Mouse (Mus musculus) thymus, adult 2 months (tissue): ENCODE measurements at regions not wholly inside any gene's neighbourhood (a gene's known extent, or its start where the extent isn't known, plus 50 kb on each side); places are given as distances from the start of the nearest gene placed in this dataset.

Experiments
- DNase-seq: peaks from one replicate; pipeline ENCODE4 v3.0.0; 2021
- H3K27ac ChIP-seq: fragments of 200-500 bp; 2 replicates; pipeline ENCODE4 v1.5.1; 2012; ENCODE audit warnings: low read length, control low read depth; ENCODE audit not compliant: control insufficient read depth, insufficient read depth
- H3K27me3 ChIP-seq: fragments of 200-500 bp; 2 replicates; pipeline ENCODE4 v1.6.1; 2012; ENCODE audit warnings: mild to moderate bottlenecking, low read length, moderate library complexity, mixed read lengths; ENCODE audit not compliant: control insufficient read depth, insufficient read depth
- H3K36me3 ChIP-seq: fragments of 200-500 bp; 2 replicates; pipeline ENCODE4 v1.6.1; 2012; ENCODE audit warnings: mild to moderate bottlenecking, low read length, moderate library complexity; ENCODE audit not compliant: control insufficient read depth, insufficient read depth
- H3K4me1 ChIP-seq: fragments of 200-500 bp; replicated peaks from 2 replicates; pipeline ENCODE4 v1.6.1; 2012; ENCODE audit warnings: low read length; ENCODE audit not compliant: control insufficient read depth, insufficient read depth
- H3K4me3 ChIP-seq: fragments of 200-500 bp; 2 replicates; pipeline ENCODE4 v1.5.1; 2012; ENCODE audit warnings: mild to moderate bottlenecking, low read length, control low read depth, moderate library complexity; ENCODE audit not compliant: control insufficient read depth, insufficient read depth
- CTCF ChIP-seq: fragments of 200-500 bp; IDR thresholded peaks from 2 replicates; pipeline ENCODE4 v1.5.1; 2012; ENCODE audit warnings: mild to moderate bottlenecking, control low read depth, low read length, moderate library complexity, borderline replicate concordance; ENCODE audit not compliant: control insufficient read depth, poor library complexity, insufficient read depth; ENCODE audit errors: extremely low read depth
- POLR2A ChIP-seq: fragments of 200-500 bp; IDR thresholded peaks from 2 replicates; pipeline ENCODE4 v1.6.1; 2012; ENCODE audit warnings: mild to moderate bottlenecking, low read length, control low read depth, moderate library complexity; ENCODE audit not compliant: control insufficient read depth, poor library complexity, insufficient read depth; ENCODE audit errors: extremely low read depth
- WGBS: fragments of 180-500 bp; shearing (Covaris S2); methylation state at CpG from one replicate; pipeline ENCODE4 v1.1.7; 2018; 5-methylcytosine and 5-hydroxymethylcytosine counted together

DNA sequence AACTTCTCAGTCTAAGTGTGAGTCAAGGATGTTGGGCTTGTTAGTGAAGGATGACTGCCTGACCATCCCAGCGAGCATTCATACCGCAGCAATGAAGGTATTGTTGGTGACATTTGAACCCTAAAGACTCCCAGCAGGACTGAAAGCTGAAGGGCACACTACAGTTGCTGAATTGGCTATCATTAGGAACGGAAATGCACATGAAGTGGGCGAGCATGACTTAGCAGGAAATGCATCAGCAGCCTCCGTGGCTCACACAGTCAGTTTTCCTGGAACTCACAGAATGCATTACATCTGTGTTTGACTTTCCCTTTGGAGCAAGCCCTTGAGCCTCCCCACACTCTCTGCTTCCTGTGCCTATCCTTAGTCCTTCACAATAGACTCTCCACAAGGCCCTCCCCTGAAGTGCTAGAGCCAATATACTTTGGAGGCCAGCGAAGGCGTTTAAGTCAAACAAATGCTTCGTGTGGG is 63.9 kb downstream of the Tmco5 start:
- WGBS: 47% methylated on average over 8 of the region's 8 CpGs
- Histone ChIP-seq H3K4me1 (no peaks in the 10 kb centered on the region), H3K27me3 (no peaks in the 10 kb centered on the region), H3K4me3 (no peak overlapping the region), H3K36me3 (no peaks in the 10 kb centered on the region), H3K27ac (no peak overlapping the region)
- no peak for DNase-seq
- TF ChIP-seq POLR2A (no peak), CTCF (no peak)

DNA sequence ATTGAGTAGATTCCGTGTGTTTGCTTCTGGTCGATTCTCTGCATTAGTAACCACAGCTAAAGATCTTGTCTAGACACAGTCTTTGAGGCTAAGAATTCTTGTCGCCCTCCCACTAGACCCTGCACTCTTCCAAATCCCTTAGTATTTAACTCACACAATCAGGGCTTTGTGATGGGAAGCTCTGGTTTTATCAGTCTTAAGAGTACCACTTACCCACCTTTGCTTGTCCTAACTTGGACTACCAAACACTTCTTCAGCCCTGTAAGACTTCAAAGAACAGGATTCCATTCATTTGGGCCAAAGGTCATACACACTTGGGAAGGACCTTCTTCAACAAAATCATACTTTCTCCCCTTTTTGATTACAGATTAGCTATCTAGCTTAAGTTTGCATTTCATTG is 70.0 kb downstream of the Tmco5 start:
- Histone ChIP-seq H3K27me3 (no peaks in the 10 kb centered on the region), H3K36me3 (no peaks in the 10 kb centered on the region), H3K4me1 (no peaks in the 10 kb centered on the region), H3K4me3 (no peak overlapping the region), H3K27ac (no peak overlapping the region)
- 89% methylated on average over 3 of the region's 3 CpGs for WGBS
- TF ChIP-seq CTCF (no peak), POLR2A (no peak)
- no peak for DNase-seq

DNA sequence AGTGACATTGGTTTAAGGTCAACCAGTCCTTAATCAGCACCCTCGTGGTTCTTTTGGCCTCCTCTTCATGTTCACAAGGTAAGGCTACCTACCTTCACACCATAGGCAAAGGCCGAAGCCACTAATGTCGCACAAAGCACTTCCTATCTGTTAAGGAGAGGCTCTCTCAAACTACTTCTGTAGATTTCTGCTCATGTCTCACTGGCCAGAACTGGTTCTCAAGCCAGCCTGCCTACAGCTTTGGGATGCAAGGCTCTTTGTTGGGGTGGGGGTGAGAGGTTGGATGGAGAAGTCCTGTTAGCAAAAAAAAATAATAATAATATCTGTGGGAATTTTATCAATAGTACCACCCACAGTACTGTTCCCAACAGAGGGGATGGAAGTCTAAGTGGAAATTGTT is 71.2 kb downstream of the Tmco5 start:
- Histone ChIP-seq H3K4me1 (no peaks in the 10 kb centered on the region), H3K27me3 (no peaks in the 10 kb centered on the region), H3K36me3 (no peaks in the 10 kb centered on the region), H3K27ac (no peak overlapping the region), H3K4me3 (no peak overlapping the region)
- no peak for TF ChIP-seq CTCF
- TF ChIP-seq POLR2A: no peak
- WGBS: 87% methylated on average over 3 of the region's 3 CpGs
- DNase-seq: no peak

DNA sequence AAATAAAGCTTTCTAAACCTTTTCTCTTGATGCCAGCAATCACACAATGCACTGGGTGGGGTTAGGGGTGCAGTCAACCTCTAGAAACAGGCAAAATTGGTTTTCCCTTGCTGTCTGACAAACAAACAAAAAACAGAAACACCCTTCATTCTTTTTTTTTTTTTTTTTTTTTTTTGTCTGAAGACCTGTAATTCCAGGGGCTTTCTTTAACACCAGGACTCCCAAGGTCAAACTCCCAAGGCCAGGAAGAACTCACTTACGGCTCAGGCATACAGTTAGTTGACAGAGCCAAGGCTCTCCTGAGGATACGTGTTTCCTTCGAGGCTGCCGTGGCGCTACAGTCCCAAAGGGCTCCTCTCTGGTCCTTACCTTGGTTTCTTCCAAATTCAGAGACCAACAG is 71.7 kb downstream of the Tmco5 start:
- no peak overlapping the region for H3K4me3 ChIP-seq
- no peaks in the 10 kb centered on the region for H3K36me3 ChIP-seq
- TF ChIP-seq POLR2A: no peak
- TF ChIP-seq CTCF: no peak
- H3K4me1 ChIP-seq: no peaks in the 10 kb centered on the region
- DNase-seq: no peak
- H3K27me3 ChIP-seq: no peaks in the 10 kb centered on the region
- H3K27ac ChIP-seq: no peak overlapping the region
- 98% methylated on average over 5 of the region's 5 CpGs for WGBS

DNA sequence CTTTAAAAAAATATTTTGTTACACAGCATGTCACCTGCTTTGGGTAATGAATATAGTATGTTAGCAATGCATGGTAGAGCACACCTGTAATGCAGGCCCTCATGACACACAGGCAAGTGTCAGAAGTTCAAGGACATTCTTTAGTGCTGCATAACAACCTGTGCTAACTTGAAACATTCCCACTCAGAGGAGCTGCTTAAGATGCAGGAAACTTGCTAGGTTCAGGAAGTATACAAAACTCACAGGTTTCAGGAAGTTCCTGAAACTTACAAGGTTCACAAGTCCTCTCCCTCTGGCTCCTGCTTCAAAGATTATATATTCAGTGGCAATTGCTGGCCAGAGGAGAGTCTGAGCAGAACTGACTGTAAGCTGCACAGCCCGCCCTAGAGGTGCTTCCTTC is 73.0 kb downstream of the Tmco5 start:
- no peaks in the 10 kb centered on the region for H3K4me1 ChIP-seq
- H3K27me3 ChIP-seq: no peaks in the 10 kb centered on the region
- 90% methylated on average over 1 of the region's 1 CpGs for WGBS
- DNase-seq: no peak
- no peak overlapping the region for H3K27ac ChIP-seq
- no peaks in the 10 kb centered on the region for H3K36me3 ChIP-seq
- TF ChIP-seq POLR2A: no peak
- no peak for TF ChIP-seq CTCF
- no peak overlapping the region for H3K4me3 ChIP-seq

DNA sequence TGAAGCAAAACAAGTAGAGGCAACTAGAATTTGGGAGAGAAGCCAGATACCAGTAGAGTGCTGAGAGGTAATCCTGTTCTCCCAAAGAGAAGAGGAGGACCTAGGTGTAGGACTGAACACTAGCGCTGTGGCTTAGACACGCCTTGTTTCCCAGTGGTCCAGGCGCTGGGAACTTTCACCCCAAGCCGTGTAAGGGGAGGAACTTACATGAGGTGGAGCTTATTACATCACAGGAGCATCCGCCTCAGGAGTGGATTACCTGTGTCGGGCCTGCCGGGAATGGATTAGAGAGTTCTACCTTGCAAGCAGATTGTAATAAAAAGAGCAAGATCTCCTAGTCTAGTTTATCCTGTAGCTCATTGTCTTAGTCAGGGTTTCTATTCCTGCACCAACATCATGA is 75.8 kb downstream of the Tmco5 start:
- WGBS: 99% methylated on average over 7 of the region's 7 CpGs
- Histone ChIP-seq H3K4me1 (no peaks in the 10 kb centered on the region), H3K27ac (no peak overlapping the region), H3K27me3 (no peaks in the 10 kb centered on the region), H3K36me3 (no peaks in the 10 kb centered on the region), H3K4me3 (no peak overlapping the region)
- TF ChIP-seq CTCF (no peak), POLR2A (no peak)
- DNase-seq: no peak

DNA sequence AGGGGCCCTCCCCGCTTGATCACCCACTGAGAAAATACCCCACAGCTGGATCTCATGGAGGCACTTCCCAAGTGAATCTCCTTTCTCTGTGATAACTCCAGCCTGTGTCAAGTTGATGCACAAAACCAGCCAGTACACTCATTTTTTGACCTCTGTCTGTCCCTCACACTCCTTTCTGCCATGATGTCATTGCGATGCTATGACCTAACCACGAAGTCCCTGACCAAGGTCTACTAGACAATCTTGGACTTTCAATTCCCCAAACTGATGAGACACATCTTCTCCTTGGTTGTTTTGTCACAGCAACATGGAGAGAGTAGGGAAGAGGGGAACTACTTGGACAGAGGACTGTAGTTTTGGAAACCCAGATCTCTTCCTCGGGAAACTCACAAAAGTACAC is 76.4 kb downstream of the Tmco5 start:
- Histone ChIP-seq H3K4me1 (no peaks in the 10 kb centered on the region), H3K36me3 (no peaks in the 10 kb centered on the region), H3K27ac (no peak overlapping the region), H3K4me3 (no peak overlapping the region), H3K27me3 (no peaks in the 10 kb centered on the region)
- TF ChIP-seq CTCF (no peak), POLR2A (no peak)
- DNase-seq: no peak
- WGBS: 93% methylated on average over 4 of the region's 4 CpGs

DNA sequence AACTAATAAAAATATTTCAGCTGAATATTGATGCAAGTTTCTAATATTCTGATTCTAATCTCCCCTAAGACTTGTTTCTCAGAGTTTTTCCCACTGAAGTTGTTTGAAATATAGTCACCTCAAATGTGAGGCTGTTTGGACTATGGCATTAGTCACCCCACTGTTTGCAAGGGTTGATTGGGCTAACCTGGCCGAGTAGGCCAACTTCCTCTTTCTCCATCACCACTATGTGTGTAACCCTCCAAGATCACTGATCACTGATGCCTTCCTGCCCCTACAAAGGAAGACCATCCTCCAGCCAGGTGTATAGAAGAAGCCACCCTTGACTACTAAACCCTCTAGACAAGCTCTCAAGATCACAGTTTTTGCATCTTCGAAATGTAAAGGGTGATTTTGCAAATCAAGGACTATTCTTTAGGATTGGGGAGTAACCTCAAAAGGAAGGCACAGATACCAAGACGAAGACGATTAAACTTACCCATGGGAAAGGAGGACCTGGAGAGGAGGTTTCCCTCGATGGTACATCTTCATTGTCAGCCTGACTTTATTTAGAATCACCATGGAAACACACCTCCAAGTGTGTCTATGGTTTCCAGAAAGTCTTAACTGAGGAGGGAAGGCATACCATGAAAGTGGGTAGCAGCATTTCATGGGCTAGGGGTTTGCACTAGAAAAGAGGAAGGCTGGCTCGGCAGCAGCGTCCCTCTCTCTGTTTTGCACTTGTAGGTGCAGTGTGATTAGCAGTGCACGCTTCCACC is 84.8 kb downstream of the Tmco5 start:
- Histone ChIP-seq H3K4me1 (no peaks in the 10 kb centered on the region), H3K27ac (no peak overlapping the region), H3K36me3 (no peaks in the 10 kb centered on the region), H3K27me3 (no peaks in the 10 kb centered on the region), H3K4me3 (no peak overlapping the region)
- DNase-seq: no peak
- WGBS: 63% methylated on average over 8 of the region's 8 CpGs
- TF ChIP-seq CTCF (no peak), POLR2A (no peak)
